Mouse (Mus musculus) testis, adult 2 months (tissue): ENCODE data around the gene Loxl1.

Experiments
- CTCF ChIP-seq: fragments of 200-500 bp; IDR thresholded peaks from 2 replicates; pipeline ENCODE4 v1.5.1; 2012; ENCODE audit warnings: low read depth, mild to moderate bottlenecking, inconsistent platforms, low read length, moderate library complexity; ENCODE audit not compliant: control insufficient read depth, insufficient read depth, insufficient replicate concordance
- POLR2A ChIP-seq: fragments of 200-500 bp; IDR thresholded peaks from 2 replicates; pipeline ENCODE4 v1.6.1; 2012; ENCODE audit warnings: low read depth, mild to moderate bottlenecking, inconsistent platforms, low read length, moderate library complexity; ENCODE audit not compliant: control insufficient read depth

DNA sequence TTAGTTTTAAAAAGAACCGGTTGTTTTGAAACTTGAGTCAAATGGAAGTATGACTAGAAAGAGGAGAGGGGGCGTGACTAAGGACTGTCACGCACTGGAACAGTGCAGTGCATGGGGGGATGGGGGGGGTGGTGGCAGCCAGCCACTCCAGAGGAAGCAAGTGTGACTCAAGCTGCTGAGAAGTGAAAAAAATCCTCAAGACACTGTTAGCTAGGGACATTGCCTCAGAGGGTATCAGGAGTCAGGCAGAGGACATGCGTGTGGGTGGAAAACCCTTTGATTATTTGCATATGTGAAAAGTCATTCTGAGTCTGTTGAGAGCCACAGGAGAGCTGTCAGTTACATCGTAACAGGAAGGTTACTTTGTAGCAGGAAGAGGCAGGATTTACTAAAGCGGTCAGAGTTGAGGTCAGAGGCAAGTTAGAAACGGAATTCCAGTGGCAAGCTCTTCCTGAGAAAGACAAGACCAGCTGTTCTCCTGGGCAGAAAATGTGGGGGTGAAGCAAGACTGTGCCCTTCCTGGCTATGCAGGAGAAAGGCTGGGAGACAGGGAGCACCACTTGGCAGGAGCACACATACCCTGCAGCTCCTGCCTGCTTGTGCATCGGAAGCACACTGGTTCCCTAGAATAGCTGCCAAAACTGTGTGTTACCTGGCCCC is 37.7 kb downstream of the Loxl1 start:
- 0 out of 2 replicates have a peak, but pooled peaks have one; percentile 20 for TF ChIP-seq POLR2A
- no peak for TF ChIP-seq CTCF
